Mouse (Mus musculus) thymus, adult 2 months (tissue): ENCODE results near the gene Slc16a6.

Source experiments
- CTCF ChIP-seq: fragments of 200-500 bp; IDR thresholded peaks from 2 replicates; pipeline ENCODE4 v1.5.1; 2012; ENCODE audit warnings: mild to moderate bottlenecking, control low read depth, low read length, moderate library complexity, borderline replicate concordance; ENCODE audit not compliant: control insufficient read depth, poor library complexity, insufficient read depth; ENCODE audit errors: extremely low read depth
- POLR2A ChIP-seq: fragments of 200-500 bp; IDR thresholded peaks from 2 replicates; pipeline ENCODE4 v1.6.1; 2012; ENCODE audit warnings: mild to moderate bottlenecking, low read length, control low read depth, moderate library complexity; ENCODE audit not compliant: control insufficient read depth, poor library complexity, insufficient read depth; ENCODE audit errors: extremely low read depth

GRCm38 (mm10) chr11:109439209-109439608 lies 34.2 kb downstream of the Slc16a6 start:
- TF ChIP-seq POLR2A (no peak), CTCF (no peak)
